In genomic region chr5:124193286-124194112, GRCm38 (mm10) we compare ENCODE assay signal across 10 mouse cellular contexts. TPM values are rescaled to one million over a fixed set of nuclear protein-coding genes. Genes with fewer than 3 reads are reported as not detected.
A peak's percentile ranks its signal among the peaks of the same experiment; 100 is the strongest.
DNase-seq lines count a peak whose midpoint lies in the region; ATAC-seq lines count a peak whose summit lies in the region.
"Had no signal": no experiment of that assay in that cellular context is flagged by ENCODE, and none has a peak within 500 bp of the region (broad histone marks: within the 10 kb centered on the region; RNA-seq: fewer than 3 reads in every experiment).

No protein-coding gene starts in this region.

- ATAC-seq in heart, embryonic 15.5 days (replicated peaks; ENCODE audit: insufficient number of reproducible peaks, insufficient read depth, low FRiP score, low read depth) = no peak; the same call in 1 of the 2 replicates
- peak; percentile 53; the same call in 1 of the 2 replicates for ATAC-seq in embryonic facial prominence, embryonic 14.5 days (ENCODE audit: low read depth)
- peak; percentile 64 for ATAC-seq in hindbrain, embryonic 15.5 days (ENCODE audit: low FRiP score, low read depth)
- no peak for ATAC-seq in stomach, embryonic 16.5 days (ENCODE audit: insufficient read depth, low FRiP score)
- no peak for ATAC-seq in activated CD4-positive, CD25-positive, alpha-beta regulatory T cell, adult 4 months
- no peak for ATAC-seq in megakaryocyte-erythroid progenitor cell, adult 5-6 weeks (replicated peaks; ENCODE audit: low FRiP score, low TSS enrichment, poor library complexity, severe bottlenecking)
- no peak for ATAC-seq in frontal cortex, adult (ENCODE audit: low TSS enrichment)

- 0 out of 2 replicates have a peak overlapping the region, but pooled peaks have one; percentile 36 for H3K4me2 ChIP-seq in heart, embryonic 15.5 days
- no peak overlapping the region for H3K4me2 ChIP-seq in embryonic facial prominence, embryonic 14.5 days (ENCODE audit: low read depth, low read length)
- H3K4me2 ChIP-seq in hindbrain, embryonic 15.5 days = 0 out of 2 replicates have a peak overlapping the region, but pooled peaks have one; percentile 8
- H3K4me2 ChIP-seq in stomach, embryonic 16.5 days (ENCODE audit: low read depth, low read length) = no peak overlapping the region

- no peak for DNase-seq in heart, adult 9 months (ENCODE audit: low spot score in 2 of 2)
- DNase-seq in embryonic facial prominence, embryonic 14.5 days (ENCODE audit: low spot score) = no peak
- DNase-seq: kidney, postnatal 4 days; lung, postnatal 4 days had no signal

- peaks cover 96% of the 10 kb centered on the region for H3K4me1 ChIP-seq in heart, embryonic 15.5 days (replicated peaks)
- peaks cover 4% of the 10 kb centered on the region; the same call in 1 of the 2 replicates for H3K4me1 ChIP-seq in embryonic facial prominence, embryonic 14.5 days (ENCODE audit: control insufficient read depth, insufficient read depth, low read length)
- H3K4me1 ChIP-seq in hindbrain, embryonic 15.5 days (replicated peaks) = peaks cover 32% of the 10 kb centered on the region
- peaks cover 8% of the 10 kb centered on the region for H3K4me1 ChIP-seq in stomach, embryonic 16.5 days (ENCODE audit: control insufficient read depth, insufficient read depth, low read length)

- peak overlapping the region; percentile 38; the same call in 1 of the 2 replicates for H3K9ac ChIP-seq in heart, embryonic 15.5 days
- H3K9ac ChIP-seq in embryonic facial prominence, embryonic 14.5 days (ENCODE audit: low read depth, low read length) = 0 out of 2 replicates have a peak overlapping the region, but pooled peaks have one; percentile 0
- no peak overlapping the region for H3K9ac ChIP-seq in hindbrain, embryonic 15.5 days
- H3K9ac ChIP-seq in stomach, embryonic 16.5 days (ENCODE audit: low read length) = peak overlapping the region; percentile 42; the same call in 1 of the 2 replicates

- no peaks in the 10 kb centered on the region for H3K36me3 ChIP-seq in heart, embryonic 15.5 days
- no peaks in the 10 kb centered on the region for H3K36me3 ChIP-seq in embryonic facial prominence, embryonic 14.5 days (ENCODE audit: control insufficient read depth, insufficient read depth, low read length)
- H3K36me3 ChIP-seq in hindbrain, embryonic 15.5 days = no peaks in the 10 kb centered on the region
- H3K36me3 ChIP-seq in stomach, embryonic 16.5 days (ENCODE audit: control insufficient read depth, insufficient read depth, low read length) = no peaks in the 10 kb centered on the region

- H3K9me3 ChIP-seq in heart, embryonic 15.5 days (replicated peaks) = no peaks in the 10 kb centered on the region
- no peaks in the 10 kb centered on the region for H3K9me3 ChIP-seq in embryonic facial prominence, embryonic 14.5 days (ENCODE audit: control insufficient read depth, low read length)
- no peaks in the 10 kb centered on the region for H3K9me3 ChIP-seq in hindbrain, embryonic 15.5 days
- H3K9me3 ChIP-seq in stomach, embryonic 16.5 days (replicated peaks; ENCODE audit: control insufficient read depth, low read length) = no peaks in the 10 kb centered on the region

- H3K27ac ChIP-seq in heart, embryonic 15.5 days = peak overlapping the region; percentile 82
- H3K27ac ChIP-seq in embryonic facial prominence, embryonic 14.5 days (replicated peaks; ENCODE audit: low read depth, low read length) = no peak overlapping the region
- H3K27ac ChIP-seq in hindbrain, embryonic 15.5 days (replicated peaks) = peak overlapping the region; percentile 51
- no peak overlapping the region for H3K27ac ChIP-seq in stomach, embryonic 16.5 days (ENCODE audit: low read length)

- 76% methylated on average over 24 of the region's 24 CpGs for WGBS in heart, embryonic 15.5 days
- WGBS in embryonic facial prominence, embryonic 14.5 days = 73% methylated on average over 24 of the region's 24 CpGs
- 66% methylated on average over 24 of the region's 24 CpGs for WGBS in hindbrain, embryonic 15.5 days
- 75% methylated on average over 24 of the region's 24 CpGs for WGBS in stomach, embryonic 16.5 days

- no peaks in the 10 kb centered on the region for H3K27me3 ChIP-seq in heart, embryonic 15.5 days
- H3K27me3 ChIP-seq in embryonic facial prominence, embryonic 14.5 days (replicated peaks; ENCODE audit: control insufficient read depth, insufficient read depth, low read length) = no peaks in the 10 kb centered on the region
- H3K27me3 ChIP-seq in hindbrain, embryonic 15.5 days = no peaks in the 10 kb centered on the region
- no peaks in the 10 kb centered on the region for H3K27me3 ChIP-seq in stomach, embryonic 16.5 days (ENCODE audit: control insufficient read depth, insufficient read depth, low read length)

- H3K4me3 ChIP-seq in heart, embryonic 15.5 days = no peak overlapping the region
- no peak overlapping the region for H3K4me3 ChIP-seq in embryonic facial prominence, embryonic 14.5 days (ENCODE audit: low read depth, low read length)
- H3K4me3 ChIP-seq in hindbrain, embryonic 15.5 days = no peak overlapping the region
- H3K4me3 ChIP-seq in stomach, embryonic 16.5 days (replicated peaks; ENCODE audit: low read length) = no peak overlapping the region

RNA-seq across cellular contexts. Expression of gene Pitpnm2, which starts 56.1 kb away (rescaled TPM):
- polyA plus RNA-seq in heart, embryonic 15.5 days (2015; fragmentation: Nextera tagmentation; extraction: Ambion mirVana) = 4.9 and 7.9 TPM in 2 replicates
- 7.6 and 8.4 TPM in 2 replicates for polyA plus RNA-seq in embryonic facial prominence, embryonic 14.5 days (2014; fragmentation: Nextera tagmentation; extraction: Ambion mirVana)
- 10.8 and 11.5 TPM in 2 replicates for polyA plus RNA-seq in hindbrain, embryonic 15.5 days (2015; fragmentation: Nextera tagmentation; extraction: Ambion mirVana)
- 2.4 and 2.6 TPM in 2 replicates for polyA plus RNA-seq in stomach, embryonic 16.5 days (2015; fragmentation: Nextera tagmentation; extraction: Ambion mirVana)
- 10 to 100 TPM; 10.6 to 11.3 TPM for polyA plus RNA-seq in activated CD4-positive, CD25-positive, alpha-beta regulatory T cell, adult 4 months (2017; shearing (Covaris generic))
- total RNA-seq in megakaryocyte-erythroid progenitor cell, adult 5-6 weeks (2014; fragmentation: Nextera tagmentation) = 23.7 and 33.3 TPM in 2 replicates
- 6.5 and 10.9 TPM in 2 replicates for total RNA-seq in megakaryocyte-erythroid progenitor cell, adult 5-6 weeks (2017)

Comparison
In these comparisons a context has a peak if more than half of its experiments do, and no peak if none do; other contexts are left out.
1. ATAC-seq: peak in embryonic facial prominence, embryonic 14.5 days (single experiment) and hindbrain, embryonic 15.5 days (single experiment); none in heart, embryonic 15.5 days (single experiment), stomach, embryonic 16.5 days (single experiment), activated CD4-positive, CD25-positive, alpha-beta regulatory T cell, adult 4 months (single experiment), megakaryocyte-erythroid progenitor cell, adult 5-6 weeks (single experiment) and frontal cortex, adult (single experiment).
2. H3K27ac ChIP-seq: peak in heart, embryonic 15.5 days (single experiment) and hindbrain, embryonic 15.5 days (single experiment); none in embryonic facial prominence, embryonic 14.5 days (single experiment) and stomach, embryonic 16.5 days (single experiment).
3. H3K4me2 ChIP-seq: peak in heart, embryonic 15.5 days (single experiment) and hindbrain, embryonic 15.5 days (single experiment); none in embryonic facial prominence, embryonic 14.5 days (single experiment) and stomach, embryonic 16.5 days (single experiment).